Mouse (Mus musculus): ENCODE results near the gene Ncs1. TPM values are rescaled to one million over a fixed set of nuclear protein-coding genes. Genes with fewer than 3 reads are reported as not detected.

Ncs1 gene
- total RNA-seq, 2 experiments from 2014 or later, result 0.99 to 1.7 TPM

DNA sequence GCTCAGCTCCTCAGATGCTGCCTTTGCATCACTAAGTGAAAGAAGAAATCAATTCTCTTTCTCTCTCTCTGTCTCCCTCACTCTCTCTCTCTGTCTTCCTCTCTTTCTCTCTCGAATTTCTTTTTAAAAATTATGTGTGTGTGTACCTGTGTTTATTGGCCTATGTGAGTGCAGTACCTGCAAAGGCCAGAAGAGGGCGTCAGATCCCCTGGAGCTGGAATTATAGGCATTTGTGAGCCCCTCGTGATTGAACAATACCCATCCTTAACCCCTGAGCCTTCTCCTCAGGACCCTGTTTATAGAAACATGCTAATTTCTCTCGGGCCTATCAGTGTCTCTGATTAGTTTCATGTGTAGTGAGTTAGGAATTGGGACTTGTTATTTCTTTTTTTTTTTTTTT, 62.6 kb downstream of the Ncs1 start:
- no peak for ATAC-seq (replicated peaks; ENCODE audit: low FRiP score, low TSS enrichment, poor library complexity, severe bottlenecking)

DNA sequence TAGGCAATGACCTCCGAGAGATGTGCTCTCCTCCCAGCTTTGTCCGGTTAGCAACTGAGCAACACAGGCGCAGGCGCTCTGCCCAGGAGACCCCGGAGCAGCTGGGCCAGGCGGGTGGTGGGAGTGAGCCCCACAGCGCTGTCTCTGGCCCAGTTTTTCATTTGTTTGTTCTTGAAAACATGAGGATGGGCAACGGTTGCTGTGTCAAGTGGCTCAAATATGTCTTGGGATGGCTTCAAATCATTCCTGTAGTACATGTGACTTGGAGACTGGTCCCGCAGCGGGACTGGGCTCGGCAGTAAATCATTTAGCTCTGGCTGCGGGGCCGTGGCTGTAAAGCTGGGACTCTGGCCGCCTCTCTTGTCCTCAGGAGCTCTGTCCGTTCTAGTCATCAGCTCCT, 63.9 kb downstream of the Ncs1 start:
- ATAC-seq (replicated peaks; ENCODE audit: low FRiP score, low TSS enrichment, poor library complexity, severe bottlenecking), result no peak

DNA sequence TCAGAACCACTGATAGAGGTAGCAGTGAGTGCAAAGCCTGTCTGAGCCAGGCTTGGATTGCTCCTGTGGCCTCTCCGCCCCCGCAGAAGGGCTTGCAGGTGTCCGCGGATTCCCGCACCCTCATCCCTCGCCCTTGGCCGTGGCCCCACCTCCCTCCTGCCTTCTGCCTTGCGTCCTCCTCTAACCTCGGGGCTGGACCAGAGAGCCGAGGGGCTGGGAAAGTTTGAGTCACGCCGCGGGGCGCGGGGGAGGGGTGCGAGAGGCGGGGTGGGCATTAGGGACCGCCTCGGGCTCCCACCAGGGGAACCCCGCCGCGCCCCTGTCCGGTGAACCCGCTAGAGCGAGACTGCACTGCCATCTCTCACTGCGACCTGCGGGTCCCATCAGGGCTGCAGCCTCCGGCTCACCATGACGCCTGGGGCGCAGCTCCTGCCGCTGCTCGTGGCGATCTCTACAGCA, 68.4 kb downstream of the Ncs1 start, which contains the start of gene Hmcn2:
Gene Hmcn2, plus strand, starts transcription at position 409 of the 459 bp plus-strand sequence.
- ATAC-seq (replicated peaks; ENCODE audit: low FRiP score, low TSS enrichment, poor library complexity, severe bottlenecking), result no peak

- no peak for ATAC-seq (replicated peaks; ENCODE audit: low FRiP score, low TSS enrichment, poor library complexity, severe bottlenecking)
These were observed 72.5 kb downstream of the Ncs1 start for GRCm38 (mm10) chr2:31318162-31318561.

- no peak for ATAC-seq (replicated peaks; ENCODE audit: low FRiP score, low TSS enrichment, poor library complexity, severe bottlenecking)
These were observed 73.6 kb downstream of the Ncs1 start for GRCm38 (mm10) chr2:31319200-31319599.

DNA sequence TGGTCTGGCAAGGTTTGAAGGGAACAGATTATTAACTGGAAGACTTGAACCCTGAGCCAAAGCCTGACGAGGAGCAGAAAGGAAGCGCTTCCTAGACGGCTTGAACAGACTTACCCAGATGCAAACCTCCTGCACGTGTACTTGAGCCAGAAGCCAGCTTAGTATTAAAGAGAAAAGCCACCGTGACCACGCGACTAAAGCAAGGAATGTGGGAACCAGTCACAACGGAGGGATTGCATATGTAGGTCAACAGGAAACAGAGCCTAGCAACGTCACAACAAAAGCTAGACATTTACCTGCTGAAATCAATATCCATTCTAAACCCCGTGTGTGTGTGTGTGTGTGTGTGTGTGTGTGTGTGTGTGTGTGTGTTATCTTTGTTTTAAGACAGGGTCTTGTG, 81.6 kb downstream of the Ncs1 start:
- ATAC-seq (replicated peaks; ENCODE audit: low FRiP score, low TSS enrichment, poor library complexity, severe bottlenecking), result no peak

- ATAC-seq (replicated peaks; ENCODE audit: low FRiP score, low TSS enrichment, poor library complexity, severe bottlenecking), result no peak
These were observed 92.2 kb downstream of the Ncs1 start for GRCm38 (mm10) chr2:31337706-31338330.

- ATAC-seq (replicated peaks; ENCODE audit: low FRiP score, low TSS enrichment, poor library complexity, severe bottlenecking), result no peak
These were observed 94.2 kb downstream of the Ncs1 start for GRCm38 (mm10) chr2:31339826-31340225.

DNA sequence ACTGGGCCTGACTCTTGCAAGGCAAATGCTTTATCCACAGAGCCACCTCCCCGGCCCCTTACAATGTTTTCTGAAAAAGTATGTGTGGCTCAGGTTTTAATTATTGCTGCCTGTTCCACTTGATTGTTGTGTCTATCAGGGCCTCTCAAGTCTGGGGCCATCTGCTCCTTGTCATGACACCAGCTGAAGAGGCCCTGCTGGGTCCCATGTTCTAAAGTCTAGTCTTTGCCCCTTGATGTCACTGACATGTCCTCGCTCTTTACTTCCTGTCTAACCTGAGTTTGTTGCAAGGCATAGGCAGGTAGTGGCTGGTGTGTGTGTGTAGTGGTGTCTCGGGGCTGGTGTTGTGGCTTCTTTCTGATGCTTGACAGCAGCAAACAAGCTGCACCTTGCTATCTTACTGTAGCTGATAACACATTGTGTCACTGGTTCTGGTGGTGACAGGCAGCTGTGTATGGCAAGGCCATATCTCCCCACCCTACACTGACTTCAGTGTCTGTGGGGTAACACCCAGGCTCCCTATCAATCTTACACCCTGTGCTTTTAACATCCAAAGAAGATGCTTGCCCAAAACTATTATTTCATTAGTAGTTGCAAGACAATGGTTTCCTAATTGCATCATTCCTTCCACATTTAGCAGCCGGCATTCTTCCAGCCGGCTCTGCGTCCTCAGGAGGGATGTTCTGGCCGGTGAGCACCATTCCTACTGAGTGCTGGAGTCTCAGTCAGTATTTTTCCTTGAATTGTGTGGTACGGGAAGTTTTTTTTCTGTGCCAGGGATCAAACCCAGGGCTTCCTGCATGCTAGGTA, 96.3 kb downstream of the Ncs1 start:
- ATAC-seq (replicated peaks; ENCODE audit: low FRiP score, low TSS enrichment, poor library complexity, severe bottlenecking), result no peak

Other genes starting within 250 kb of the Ncs1 start
- gene Fnbp1, start 103.8 kb upstream of the Ncs1 start, total RNA-seq (2014; fragmentation: Nextera tagmentation), result 30.7 and 46.4 TPM in 2 replicates
- 16.0 and 36.4 TPM in 2 replicates for gene Fnbp1, start 103.8 kb upstream of the Ncs1 start, total RNA-seq (2017)
- gene Gpr107, start 93.5 kb upstream of the Ncs1 start, total RNA-seq (2014; fragmentation: Nextera tagmentation), result 19.6 and 30.4 TPM in 2 replicates
- gene Gpr107, start 93.5 kb upstream of the Ncs1 start, total RNA-seq (2017), result 15.0 and 18.2 TPM in 2 replicates
- 0.85 TPM in 1 of 2 replicates, not detected in the other for gene Hmcn2, start 68.6 kb downstream of the Ncs1 start, total RNA-seq (2014; fragmentation: Nextera tagmentation)
- not detected in 2 replicates for gene Hmcn2, start 68.6 kb downstream of the Ncs1 start, total RNA-seq (2017)
- gene Ass1, start 224.4 kb downstream of the Ncs1 start, total RNA-seq (2014; fragmentation: Nextera tagmentation), result 63.2 and 78.5 TPM in 2 replicates
- gene Ass1, start 224.4 kb downstream of the Ncs1 start, total RNA-seq (2017), result 93.7 and 108 TPM in 2 replicates

Measured in megakaryocyte-erythroid progenitor cell, adult 5-6 weeks (primary cell).